Mouse (Mus musculus) thymus, adult 2 months (tissue): ENCODE data around the gene Atp1b2.

Experiments
- CTCF ChIP-seq: fragments of 200-500 bp; IDR thresholded peaks from 2 replicates; pipeline ENCODE4 v1.5.1; 2012; ENCODE audit warnings: mild to moderate bottlenecking, control low read depth, low read length, moderate library complexity, borderline replicate concordance; ENCODE audit not compliant: control insufficient read depth, poor library complexity, insufficient read depth; ENCODE audit errors: extremely low read depth
- POLR2A ChIP-seq: fragments of 200-500 bp; IDR thresholded peaks from 2 replicates; pipeline ENCODE4 v1.6.1; 2012; ENCODE audit warnings: mild to moderate bottlenecking, low read length, control low read depth, moderate library complexity; ENCODE audit not compliant: control insufficient read depth, poor library complexity, insufficient read depth; ENCODE audit errors: extremely low read depth

DNA sequence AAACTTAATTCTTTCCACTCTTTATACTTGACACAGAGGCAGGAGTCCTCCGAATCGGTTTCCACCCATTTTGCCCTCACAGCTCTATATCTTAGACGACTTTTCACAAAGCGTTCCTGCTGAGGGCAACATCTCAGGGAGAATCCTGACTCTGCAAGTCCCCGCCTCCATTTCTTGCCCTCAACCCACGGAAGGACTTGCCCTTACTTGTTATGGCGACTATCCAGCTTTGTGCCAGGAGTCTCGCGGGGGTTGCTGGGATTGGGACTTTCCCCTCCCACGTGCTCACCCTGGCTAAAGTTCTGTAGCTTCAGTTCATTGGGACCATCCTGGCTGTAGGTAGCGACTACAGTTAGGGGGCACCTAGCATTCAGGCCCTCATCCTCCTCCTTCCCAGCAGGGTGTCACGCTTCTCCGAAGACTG, 25.6 kb downstream of the Atp1b2 start, which contains the start of the genes Wrap53 and Trp53:
- TF ChIP-seq CTCF (no peak), POLR2A (peak; percentile 37; the same call in 1 of the 2 replicates)
